In genomic region chr4:124203736-124204135, GRCm38 (mm10) we compare ENCODE assay signal across 10 mouse cellular contexts.
DNase-seq lines count a peak whose midpoint lies in the region; ATAC-seq and TF ChIP-seq lines count a peak whose summit lies in the region.
"Had no signal": no experiment of that assay in that cellular context is flagged by ENCODE, and none has a peak within 500 bp of the region (broad histone marks: within the 10 kb centered on the region; RNA-seq: fewer than 3 reads in every experiment).

No protein-coding gene starts in this region.

- TF ChIP-seq CTCF in MEL (IDR thresholded peaks at IDR 0.05 in 2 of 3, conservative IDR thresholded peaks at IDR 0.05 in 1 of 3; ENCODE audit: control insufficient read depth in 1 of 3, insufficient read depth in 1 of 3, low read depth in 2 of 3, low read length in 3 of 3, poor library complexity in 1 of 3, severe bottlenecking in 1 of 3), result peak; percentile 9 to 50 (median 28); a peak in 4 of 6 replicates

- H3K27ac ChIP-seq in MEL (ENCODE audit: control insufficient read depth, low read depth, low read length), result no peak overlapping the region

- H3K79me2 ChIP-seq in MEL (ENCODE audit: control insufficient read depth, insufficient read depth, low read length, poor library complexity), result no peaks in the 10 kb centered on the region

- no peak for ATAC-seq in megakaryocyte, adult 5-6 weeks (ENCODE audit: poor library complexity, severe bottlenecking)
- ATAC-seq: forebrain, embryonic 16.5 days; midbrain, embryonic 16.5 days had no signal

- no peak overlapping the region for H3K4me3 ChIP-seq in MEL (ENCODE audit: control insufficient read depth in 1 of 2, insufficient read depth in 1 of 2, low read depth in 2 of 2, low read length in 2 of 2)

- no peak for TF ChIP-seq EP300 in MEL (IDR thresholded peaks at IDR 0.05; ENCODE audit: low read depth in 1 of 2, low read length in 2 of 2)

- no peaks in the 10 kb centered on the region for H3K27me3 ChIP-seq in MEL (ENCODE audit: control insufficient read depth in 1 of 2, insufficient read depth in 2 of 2, low read length in 2 of 2)

- peak; percentile 10 for DNase-seq in embryo, embryonic 10 days (ENCODE audit: low spot score)
- DNase-seq in embryo, embryonic 9.5 days (ENCODE audit: extremely low spot score), result no peak
- peak; percentile 27 for DNase-seq in left cerebral cortex, postnatal 4 days
- DNase-seq in left cerebral cortex, adult 18-20 months (ENCODE audit: low spot score in 2 of 2), result no peak
- DNase-seq in MEL (ENCODE audit: low read depth, low spot score), result peak; percentile 11
- DNase-seq in lung, postnatal 14 days, result peak; percentile 17
- no peak for DNase-seq in urinary bladder, adult 18-20 months (ENCODE audit: low spot score in 2 of 2)

- no peaks in the 10 kb centered on the region for H3K36me3 ChIP-seq in MEL (ENCODE audit: control insufficient read depth in 1 of 2, insufficient read depth in 2 of 2, low read length in 2 of 2)

- H3K4me1 ChIP-seq in MEL (ENCODE audit: control insufficient read depth in 1 of 2, insufficient read depth in 2 of 2, low read length in 2 of 2), result no peaks in the 10 kb centered on the region

- no peak for TF ChIP-seq POLR2A in MEL (IDR thresholded peaks at IDR 0.05; ENCODE audit: control insufficient read depth in 1 of 2, insufficient read depth in 1 of 2, low read depth in 1 of 2, low read length in 2 of 2, poor library complexity in 1 of 2)

- intact Hi-C loops in left cerebral cortex, postnatal 4 days (cut with DNase I), result loop anchor here (10.0 kb wide), 2 partner anchors 239 to 451 kb away; partner anchors contain the start of gene Pou3f1

- peak; percentile 11 for TF ChIP-seq RAD21 in MEL (IDR thresholded peaks at IDR 0.05; ENCODE audit: low read depth, low read length)

- H3K9me3 ChIP-seq in MEL (replicated peaks; ENCODE audit: insufficient read depth, low read length), result no peaks in the 10 kb centered on the region

- no peak overlapping the region for H3K9ac ChIP-seq in MEL (ENCODE audit: control insufficient read depth, low read depth, low read length, poor library complexity, severe bottlenecking)

TF ChIP-seq in MEL, 35 proteins besides CTCF, POLR2A, EP300 and RAD21:
- TF ChIP-seq MAZ (IDR thresholded peaks at IDR 0.05; ENCODE audit: low read depth, low read length) (no peak), MYB (IDR thresholded peaks at IDR 0.05; ENCODE audit: low read depth, low read length) (no peak), SMC3 (IDR thresholded peaks at IDR 0.05; ENCODE audit: low read depth, low read length) (peak; percentile 4; the same call in 1 of the 2 replicates), ZNF384 (IDR thresholded peaks at IDR 0.05; ENCODE audit: low read depth, low read length) (no peak)

Comparison
In these comparisons a context has a peak if more than half of its experiments do, and no peak if none do; other contexts are left out.
1. DNase-seq: peak in embryo, embryonic 10 days (single experiment), left cerebral cortex, postnatal 4 days (single experiment), MEL (single experiment) and lung, postnatal 14 days (single experiment); none in embryo, embryonic 9.5 days (single experiment), left cerebral cortex, adult 18-20 months (0 of 2) and urinary bladder, adult 18-20 months (0 of 2).